Mouse (Mus musculus) ES-E14 (cell line): ENCODE measurements around the gene Prkab2.

Experiments
- CHD2 ChIP-seq: IDR thresholded peaks from 2 replicates; pipeline ENCODE4 v1.6.1; 2014; ENCODE audit warnings: mild to moderate bottlenecking, low read depth, low read length, inconsistent platforms
- HCFC1 ChIP-seq: IDR thresholded peaks from 2 replicates; pipeline ENCODE4 v1.6.1; 2012; ENCODE audit warnings: low read length, inconsistent platforms, borderline replicate concordance; ENCODE audit not compliant: insufficient read depth
- MAFK ChIP-seq: IDR thresholded peaks from 2 replicates; pipeline ENCODE4 v1.6.1; 2014; ENCODE audit warnings: mild to moderate bottlenecking, low read depth, low read length, inconsistent platforms; ENCODE audit not compliant: insufficient read depth
- ZC3H11A ChIP-seq: IDR thresholded peaks from 2 replicates; pipeline ENCODE4 v1.6.1; 2012; ENCODE audit warnings: low read depth, mild to moderate bottlenecking, inconsistent platforms, low read length, borderline replicate concordance
- ZNF384 ChIP-seq: IDR thresholded peaks from 2 replicates; pipeline ENCODE4 v1.6.1; 2012; ENCODE audit warnings: low read depth, low read length, inconsistent platforms

DNA sequence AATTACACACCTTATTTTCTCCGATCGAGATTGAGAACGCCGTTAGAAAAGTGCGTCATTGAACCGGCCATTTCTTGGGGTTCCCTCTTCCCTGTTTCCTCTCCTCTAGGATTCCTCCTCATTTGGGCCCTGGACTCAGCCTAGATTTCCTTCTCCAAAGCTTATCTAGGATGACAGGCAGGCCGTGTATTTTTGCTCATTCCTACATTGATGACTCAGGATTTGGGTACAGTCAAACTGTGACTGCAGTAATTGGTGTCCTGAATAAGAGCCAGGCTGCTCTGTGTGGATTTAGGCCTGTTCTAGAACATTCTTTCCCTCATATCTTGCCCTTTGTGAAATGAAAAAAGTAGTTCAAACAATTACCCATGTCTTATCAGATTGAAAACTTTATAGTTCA, 1.8 kb downstream of the Prkab2 start:
- no peak for TF ChIP-seq ZNF384
- TF ChIP-seq MAFK = no peak
- no peak for TF ChIP-seq ZC3H11A
- no peak for TF ChIP-seq HCFC1
- TF ChIP-seq CHD2 = no peak
